ENCODE assay signal across 13 mouse cellular contexts in genomic region chr16:37729381-37730150, GRCm38 (mm10). TPM values are rescaled to one million over a fixed set of nuclear protein-coding genes. Genes with fewer than 3 reads are reported as not detected.
DNase-seq lines count a peak whose midpoint lies in the region; ATAC-seq lines count a peak whose summit lies in the region.
"Had no signal": no experiment of that assay in that cellular context is flagged by ENCODE, and none has a peak within 500 bp of the region (broad histone marks: within the 10 kb centered on the region; RNA-seq: fewer than 3 reads in every experiment).

No protein-coding gene starts in this region.

- intact Hi-C loops in heart, postnatal 14 days (cut with DNase I): loop anchor here (2.0 kb wide), 1 partner anchor 47 kb away; the partner anchor contains the start of gene Fstl1

- no peaks in the 10 kb centered on the region for H3K36me3 ChIP-seq in heart, embryonic 15.5 days
- H3K36me3 ChIP-seq in midbrain, embryonic 14.5 days (ENCODE audit: control insufficient read depth, insufficient read depth, low read length): no peaks in the 10 kb centered on the region
- H3K36me3 ChIP-seq in midbrain, embryonic 13.5 days: no peaks in the 10 kb centered on the region
- H3K36me3 ChIP-seq in embryonic facial prominence, embryonic 11.5 days (replicated peaks; ENCODE audit: control insufficient read depth, insufficient read depth, low read depth, low read length): no peaks in the 10 kb centered on the region
- H3K36me3 ChIP-seq: forebrain, embryonic 12.5 days had no signal

- no peaks in the 10 kb centered on the region for H3K27me3 ChIP-seq in heart, embryonic 15.5 days
- no peaks in the 10 kb centered on the region for H3K27me3 ChIP-seq in midbrain, embryonic 14.5 days (ENCODE audit: control insufficient read depth, insufficient read depth, low read length)
- no peaks in the 10 kb centered on the region for H3K27me3 ChIP-seq in midbrain, embryonic 13.5 days
- H3K27me3 ChIP-seq in embryonic facial prominence, embryonic 11.5 days (ENCODE audit: control insufficient read depth, insufficient read depth, low read length): no peaks in the 10 kb centered on the region
- H3K27me3 ChIP-seq: forebrain, embryonic 12.5 days had no signal

- H3K4me1 ChIP-seq in heart, embryonic 15.5 days (replicated peaks): peaks cover 38% of the 10 kb centered on the region
- H3K4me1 ChIP-seq in midbrain, embryonic 14.5 days (ENCODE audit: control insufficient read depth, insufficient read depth, low read length): no peaks in the 10 kb centered on the region
- H3K4me1 ChIP-seq in midbrain, embryonic 13.5 days (replicated peaks): peaks cover 5% of the 10 kb centered on the region; the same call in 1 of the 2 replicates
- no peaks in the 10 kb centered on the region; the same call in 1 of the 2 replicates for H3K4me1 ChIP-seq in embryonic facial prominence, embryonic 11.5 days (ENCODE audit: control insufficient read depth, insufficient read depth, low read length)

- WGBS in heart, embryonic 15.5 days: 20% methylated on average over 9 of the region's 9 CpGs
- WGBS in midbrain, embryonic 14.5 days: 69% methylated on average over 9 of the region's 9 CpGs
- WGBS in midbrain, embryonic 13.5 days: 80% methylated on average over 9 of the region's 9 CpGs
- WGBS in embryonic facial prominence, embryonic 11.5 days: 88% methylated on average over 9 of the region's 9 CpGs

- H3K27ac ChIP-seq in heart, embryonic 15.5 days: peak overlapping the region; percentile 85
- no peak overlapping the region for H3K27ac ChIP-seq in midbrain, embryonic 14.5 days (replicated peaks; ENCODE audit: low read depth, low read length)
- H3K27ac ChIP-seq in midbrain, embryonic 13.5 days: no peak overlapping the region
- H3K27ac ChIP-seq in embryonic facial prominence, embryonic 11.5 days (replicated peaks; ENCODE audit: low read depth, low read length): 0 out of 2 replicates have a peak overlapping the region, but pooled peaks have one; percentile 13
- H3K27ac ChIP-seq: forebrain, embryonic 12.5 days had no signal

- no peak for DNase-seq in heart, postnatal 14 days
- peak; percentile 31 for DNase-seq in midbrain, embryonic 14.5 days
- DNase-seq in embryonic facial prominence, embryonic 11.5 days (ENCODE audit: low spot score): no peak
- DNase-seq in ovary, adult 18-20 months (ENCODE audit: low spot score): no peak
- DNase-seq: cerebellum, adult 11 months; thymus, postnatal 14 days had no signal

- peak overlapping the region; percentile 39 for H3K4me2 ChIP-seq in heart, embryonic 15.5 days
- no peak overlapping the region for H3K4me2 ChIP-seq in midbrain, embryonic 14.5 days (ENCODE audit: low read length)
- H3K4me2 ChIP-seq in midbrain, embryonic 13.5 days (replicated peaks): no peak overlapping the region
- H3K4me2 ChIP-seq in embryonic facial prominence, embryonic 11.5 days (ENCODE audit: low read depth, low read length): no peak overlapping the region
- H3K4me2 ChIP-seq: forebrain, embryonic 12.5 days; liver, embryonic 11.5 days had no signal

- no peak overlapping the region for H3K4me3 ChIP-seq in heart, embryonic 15.5 days
- no peak overlapping the region for H3K4me3 ChIP-seq in midbrain, embryonic 14.5 days (replicated peaks; ENCODE audit: low read depth, low read length)
- H3K4me3 ChIP-seq in midbrain, embryonic 13.5 days (replicated peaks): no peak overlapping the region
- H3K4me3 ChIP-seq in embryonic facial prominence, embryonic 11.5 days (ENCODE audit: low read depth, low read length): no peak overlapping the region
- H3K4me3 ChIP-seq: forebrain, embryonic 12.5 days had no signal

- ATAC-seq in heart, embryonic 15.5 days (replicated peaks; ENCODE audit: insufficient number of reproducible peaks, insufficient read depth, low FRiP score, low read depth): peak; percentile 55
- no peak for ATAC-seq in midbrain, embryonic 14.5 days (ENCODE audit: low FRiP score, low TSS enrichment)
- ATAC-seq in midbrain, embryonic 13.5 days: no peak
- no peak for ATAC-seq in embryonic facial prominence, embryonic 11.5 days (replicated peaks; ENCODE audit: insufficient number of reproducible peaks, low FRiP score, low TSS enrichment, low read depth)
- no peak for ATAC-seq in megakaryocyte, adult 5-6 weeks (ENCODE audit: poor library complexity, severe bottlenecking)
- ATAC-seq: activated CD4-positive, CD25-positive, alpha-beta regulatory T cell, adult 4 months; intestine, postnatal 0 days had no signal

- H3K9ac ChIP-seq in heart, embryonic 15.5 days: no peak overlapping the region
- no peak overlapping the region for H3K9ac ChIP-seq in midbrain, embryonic 14.5 days (replicated peaks; ENCODE audit: low read length)
- H3K9ac ChIP-seq in midbrain, embryonic 13.5 days (replicated peaks): no peak overlapping the region
- H3K9ac ChIP-seq in embryonic facial prominence, embryonic 11.5 days (replicated peaks; ENCODE audit: low read length): no peak overlapping the region
- H3K9ac ChIP-seq: forebrain, embryonic 12.5 days had no signal

- H3K9me3 ChIP-seq in heart, embryonic 15.5 days (replicated peaks): no peaks in the 10 kb centered on the region
- no peaks in the 10 kb centered on the region for H3K9me3 ChIP-seq in midbrain, embryonic 14.5 days (ENCODE audit: control insufficient read depth, low read length)
- H3K9me3 ChIP-seq in midbrain, embryonic 13.5 days: no peaks in the 10 kb centered on the region
- no peaks in the 10 kb centered on the region for H3K9me3 ChIP-seq in embryonic facial prominence, embryonic 11.5 days (replicated peaks; ENCODE audit: control insufficient read depth, low read length)
- H3K9me3 ChIP-seq: forebrain, embryonic 12.5 days had no signal

RNA-seq across cellular contexts. Expression of gene Fstl1, which starts 47.1 kb away (rescaled TPM):
- 468 and 518 TPM in 2 replicates for polyA plus RNA-seq in heart, embryonic 15.5 days (2015; fragmentation: Nextera tagmentation; extraction: Ambion mirVana)
- 100 to 1,000 TPM; 221 to 228 TPM for total RNA-seq in heart, postnatal 14 days (2021)
- 52.6 and 105 TPM in 2 replicates for polyA plus RNA-seq in midbrain, embryonic 14.5 days (2014; fragmentation: Nextera tagmentation; extraction: Ambion mirVana)
- polyA plus RNA-seq in midbrain, embryonic 13.5 days (2015; fragmentation: Nextera tagmentation; extraction: Ambion mirVana): 98.9 and 99.0 TPM in 2 replicates
- polyA plus RNA-seq in embryonic facial prominence, embryonic 11.5 days (2014; fragmentation: Nextera tagmentation; extraction: Ambion mirVana): 350 and 367 TPM in 2 replicates
- total RNA-seq in megakaryocyte, adult 5-6 weeks (2015): 0.16 and 1.1 TPM in 2 replicates
- total RNA-seq in megakaryocyte, adult 5-6 weeks (2017): 0.44 and 0.89 TPM in 2 replicates

Comparison
In these comparisons a context has a peak if more than half of its experiments do, and no peak if none do; other contexts are left out.
1. H3K27ac ChIP-seq: peak in heart, embryonic 15.5 days (single experiment) and embryonic facial prominence, embryonic 11.5 days (single experiment); none in midbrain, embryonic 14.5 days (single experiment) and midbrain, embryonic 13.5 days (single experiment).